Mouse (Mus musculus): ENCODE data around the gene Tnfsfm13.

- TF ChIP-seq EP300 (IDR thresholded peaks at IDR 0.05; ENCODE audit: low read depth) (no peak), CTCF (IDR thresholded peaks at IDR 0.05; ENCODE audit: low read depth) (peak; percentile 42)
These were observed 21.1 kb upstream of the Tnfsfm13 start for GRCm38 (mm10) chr11:69716953-69717352.

Data from liver, embryonic 14.5 days (tissue).